Mouse (Mus musculus): ENCODE measurements around the gene Mapkapk2.

- TF ChIP-seq POLR2A (IDR thresholded peaks at IDR 0.05; ENCODE audit: borderline replicate concordance, low read depth, low read length) (no peak), CTCF (IDR thresholded peaks at IDR 0.05; ENCODE audit: low read depth, low read length) (no peak)
These were observed 36.6 kb upstream of the Mapkapk2 start for GRCm38 (mm10) chr1:131134231-131134630.

Measured in bone marrow macrophage, adult 2 months (primary cell).